Mouse (Mus musculus) erythroblast, embryonic 14.5 days (primary cell): Measurements from ENCODE around the gene Acot3.

ENCODE experiments used
- GATA1 ChIP-seq: IDR thresholded peaks from 2 replicates; pipeline ENCODE4 v1.6.1; 2012; ENCODE audit warnings: low read length, inconsistent platforms, mixed read lengths
- TAL1 ChIP-seq: IDR thresholded peaks from 3 replicates; pipeline ENCODE4 v1.6.1; 2012; ENCODE audit warnings: low read length, inconsistent platforms, mixed read lengths

GRCm38 (mm10) chr12:84107012-84107411, 55.1 kb downstream of the Acot3 start:
- TF ChIP-seq GATA1 = no peak
- no peak for TF ChIP-seq TAL1
